Mouse (Mus musculus) neutrophil, adult 5-6 weeks (primary cell): ENCODE results near the gene Klhdc10. TPM values are rescaled to one million over a fixed set of nuclear protein-coding genes. Genes with fewer than 3 reads are reported as not detected.

Source experiments
- ATAC-seq: fragments of 151-379, 151-347 bp; 2 replicates; pipeline ENCODE4 v1.8.0; 2017; ENCODE audit warnings: mild to moderate bottlenecking, moderate TSS enrichment; ENCODE audit not compliant: insufficient number of reproducible peaks, poor library complexity, low FRiP score, severe bottlenecking; ENCODE audit errors: extremely low read depth
- total RNA-seq: library from RNA; stranded (forward); fragments of 200-1000 nt; gene quantifications from 2 replicates; pipeline ENCODE4 v1.2.3, GENCODE M21; 2017

The Klhdc10 gene
- total RNA-seq, 1 experiment from 2014 or later = 19.3 TPM

- no peak for ATAC-seq
These were observed 59.2 kb downstream of the Klhdc10 start for GRCm38 (mm10) chr6:30460750-30461446.

GRCm38 (mm10) chr6:30461755-30462344, 60.2 kb downstream of the Klhdc10 start:
- no peak for ATAC-seq

GRCm38 (mm10) chr6:30462822-30463221, 61.2 kb downstream of the Klhdc10 start:
- no peak for ATAC-seq

- no peak for ATAC-seq
These were observed 63.9 kb downstream of the Klhdc10 start for GRCm38 (mm10) chr6:30465586-30465985.

GRCm38 (mm10) chr6:30468058-30468457, 66.4 kb downstream of the Klhdc10 start:
- ATAC-seq = no peak

GRCm38 (mm10) chr6:30468684-30469083, 67.0 kb downstream of the Klhdc10 start:
- ATAC-seq = no peak

- no peak for ATAC-seq
These were observed 67.7 kb downstream of the Klhdc10 start for GRCm38 (mm10) chr6:30469370-30469769.

- ATAC-seq = no peak
These were observed 70.0 kb downstream of the Klhdc10 start for GRCm38 (mm10) chr6:30471706-30472105.

GRCm38 (mm10) chr6:30476025-30476765, 74.5 kb downstream of the Klhdc10 start:
- no peak for ATAC-seq

GRCm38 (mm10) chr6:30477210-30477714, 75.6 kb downstream of the Klhdc10 start:
- ATAC-seq = no peak

GRCm38 (mm10) chr6:30477784-30478183, 76.1 kb downstream of the Klhdc10 start:
- no peak for ATAC-seq

- no peak for ATAC-seq
These were observed 77.8 kb downstream of the Klhdc10 start for GRCm38 (mm10) chr6:30479418-30479817.

- ATAC-seq = no peak
These were observed 81.2 kb downstream of the Klhdc10 start for GRCm38 (mm10) chr6:30482908-30483307.

GRCm38 (mm10) chr6:30486504-30486903, 84.8 kb downstream of the Klhdc10 start:
- no peak for ATAC-seq

- no peak for ATAC-seq
These were observed 97.4 kb downstream of the Klhdc10 start for GRCm38 (mm10) chr6:30499049-30499448.

Other genes starting within 250 kb of the Klhdc10 start
- 125 and 134 TPM in 2 replicates for gene Ube2h, start 97.3 kb upstream of the Klhdc10 start, total RNA-seq
- 21.9 and 24.6 TPM in 2 replicates for gene Zc3hc1, start 10.8 kb upstream of the Klhdc10 start, total RNA-seq
- 29.7 and 34.4 TPM in 2 replicates for gene Tmem209, start 107.9 kb downstream of the Klhdc10 start, total RNA-seq
- gene Ssmem1, start 108.0 kb downstream of the Klhdc10 start, total RNA-seq = 0.86 TPM in 1 of 2 replicates, not detected in the other
- gene Cpa2, start 139.7 kb downstream of the Klhdc10 start, total RNA-seq = not detected in 2 replicates
- gene Cpa4, start 166.5 kb downstream of the Klhdc10 start, total RNA-seq = not detected in 2 replicates
- not detected in 2 replicates for gene Cpa5, start 209.1 kb downstream of the Klhdc10 start, total RNA-seq
- gene Cpa1, start 237.3 kb downstream of the Klhdc10 start, total RNA-seq = not detected in 2 replicates